Mouse (Mus musculus): ENCODE data around the gene Fstl3.
A peak's percentile ranks its signal among the peaks of the same experiment; 100 is the strongest.

The Fstl3 gene

GRCm38 (mm10) chr10:79783920-79784800 lies 7.1 kb downstream of the Fstl3 start:
- DNase-seq (ENCODE audit: low read depth, low spot score), result no peak

GRCm38 (mm10) chr10:79788386-79789158 lies 11.5 kb downstream of the Fstl3 start:
- DNase-seq (ENCODE audit: low read depth, low spot score), result no peak

GRCm38 (mm10) chr10:79789581-79789980 lies 12.5 kb downstream of the Fstl3 start:
- no peak for DNase-seq (ENCODE audit: low read depth, low spot score)

- no peak for DNase-seq (ENCODE audit: low read depth, low spot score)
Measured at GRCm38 (mm10) chr10:79790861-79791260, 13.8 kb downstream of the Fstl3 start, which contains the start of gene Prss57. Gene Prss57, minus strand, starts transcription at chr10:79790961.

GRCm38 (mm10) chr10:79792339-79793040 lies 15.4 kb downstream of the Fstl3 start:
- DNase-seq (ENCODE audit: low read depth, low spot score), result no peak

- DNase-seq (ENCODE audit: low read depth, low spot score), result no peak
Measured at GRCm38 (mm10) chr10:79793051-79793737, 16.1 kb downstream of the Fstl3 start, which contains the start of gene Palm. Gene Palm, plus strand, starts transcription at chr10:79793572.

- DNase-seq (ENCODE audit: low read depth, low spot score), result no peak
Measured at GRCm38 (mm10) chr10:79793738-79794490, 16.8 kb downstream of the Fstl3 start.

- no peak for DNase-seq (ENCODE audit: low read depth, low spot score)
Measured at GRCm38 (mm10) chr10:79794491-79794931, 17.4 kb downstream of the Fstl3 start.

- no peak for DNase-seq (ENCODE audit: low read depth, low spot score)
Measured at GRCm38 (mm10) chr10:79795905-79796304, 18.8 kb downstream of the Fstl3 start.

- DNase-seq (ENCODE audit: low read depth, low spot score), result no peak
Measured at GRCm38 (mm10) chr10:79797326-79797725, 20.3 kb downstream of the Fstl3 start.

- no peak for DNase-seq (ENCODE audit: low read depth, low spot score)
Measured at GRCm38 (mm10) chr10:79798289-79798928, 21.3 kb downstream of the Fstl3 start.

- no peak for DNase-seq (ENCODE audit: low read depth, low spot score)
Measured at GRCm38 (mm10) chr10:79800508-79800907, 23.4 kb downstream of the Fstl3 start.

GRCm38 (mm10) chr10:79801837-79802236 lies 24.8 kb downstream of the Fstl3 start:
- no peak for DNase-seq (ENCODE audit: low read depth, low spot score)

- DNase-seq (ENCODE audit: low read depth, low spot score), result no peak
Measured at GRCm38 (mm10) chr10:79802331-79802971, 25.4 kb downstream of the Fstl3 start.

GRCm38 (mm10) chr10:79803716-79804323 lies 26.7 kb downstream of the Fstl3 start:
- peak; percentile 74 for DNase-seq (ENCODE audit: low read depth, low spot score)

- no peak for DNase-seq (ENCODE audit: low read depth, low spot score)
Measured at GRCm38 (mm10) chr10:79805636-79806035, 28.6 kb downstream of the Fstl3 start.

GRCm38 (mm10) chr10:79806331-79806730 lies 29.3 kb downstream of the Fstl3 start:
- no peak for DNase-seq (ENCODE audit: low read depth, low spot score)

GRCm38 (mm10) chr10:79806972-79807371 lies 29.9 kb downstream of the Fstl3 start:
- no peak for DNase-seq (ENCODE audit: low read depth, low spot score)

- no peak for DNase-seq (ENCODE audit: low read depth, low spot score)
Measured at GRCm38 (mm10) chr10:79807826-79808225, 30.8 kb downstream of the Fstl3 start.

All from embryo, embryonic 11.5 days (tissue).